Mouse (Mus musculus) heart, postnatal 0 days (tissue): ENCODE data around the gene Camk2n1.

ENCODE experiments used
- CTCF ChIP-seq: IDR thresholded peaks from 2 replicates; pipeline ENCODE4 v1.5.1; 2016; ENCODE audit warnings: antibody characterized with exemption, control low read depth, low read depth
- EP300 ChIP-seq: IDR thresholded peaks from 2 replicates; pipeline ENCODE4 v1.6.1; 2016; ENCODE audit warnings: antibody characterized with exemption, low read depth

GRCm38 (mm10) chr4:138459775-138460174, 5.7 kb downstream of the Camk2n1 start:
- TF ChIP-seq CTCF (no peak), EP300 (no peak)
